Mouse (Mus musculus) embryonic fibroblast, embryonic 13.5 days (primary cell): ENCODE results near the gene Gm12216.

Experiments
- CTCF ChIP-seq: IDR thresholded peaks from 2 replicates; pipeline ENCODE4 v1.5.1; 2011; ENCODE audit warnings: mild to moderate bottlenecking, control low read depth, low read length, moderate library complexity, borderline replicate concordance; ENCODE audit not compliant: insufficient read depth
- POLR2A ChIP-seq: IDR thresholded peaks from 2 replicates; pipeline ENCODE4 v1.6.1; 2011; ENCODE audit warnings: low read depth, mild to moderate bottlenecking, control low read depth, low read length, moderate library complexity

DNA sequence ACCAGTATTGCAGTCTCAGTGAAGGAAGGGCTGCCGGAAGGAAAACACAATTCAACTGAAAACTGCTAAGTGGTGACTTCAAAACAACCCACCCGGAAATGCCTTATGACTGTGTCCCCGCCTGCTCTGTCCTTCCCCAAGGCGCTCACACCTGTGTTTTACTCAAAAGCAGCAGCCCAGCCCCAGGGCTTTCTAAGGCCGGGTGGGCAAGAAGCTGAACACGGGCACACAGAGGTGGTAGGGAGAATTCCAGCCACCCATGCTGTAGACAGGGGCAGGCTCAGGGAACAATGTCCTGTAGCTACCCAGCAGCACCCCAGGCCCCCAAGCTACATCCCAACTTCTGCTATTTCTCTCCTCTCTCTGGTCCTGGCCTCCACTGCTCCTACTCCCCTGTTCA, 13.4 kb downstream of the Gm12216 start:
- no peak for TF ChIP-seq POLR2A
- TF ChIP-seq CTCF, result no peak
